Comparison of ENCODE assay signal across 7 mouse cellular contexts in the genomic region with DNA sequence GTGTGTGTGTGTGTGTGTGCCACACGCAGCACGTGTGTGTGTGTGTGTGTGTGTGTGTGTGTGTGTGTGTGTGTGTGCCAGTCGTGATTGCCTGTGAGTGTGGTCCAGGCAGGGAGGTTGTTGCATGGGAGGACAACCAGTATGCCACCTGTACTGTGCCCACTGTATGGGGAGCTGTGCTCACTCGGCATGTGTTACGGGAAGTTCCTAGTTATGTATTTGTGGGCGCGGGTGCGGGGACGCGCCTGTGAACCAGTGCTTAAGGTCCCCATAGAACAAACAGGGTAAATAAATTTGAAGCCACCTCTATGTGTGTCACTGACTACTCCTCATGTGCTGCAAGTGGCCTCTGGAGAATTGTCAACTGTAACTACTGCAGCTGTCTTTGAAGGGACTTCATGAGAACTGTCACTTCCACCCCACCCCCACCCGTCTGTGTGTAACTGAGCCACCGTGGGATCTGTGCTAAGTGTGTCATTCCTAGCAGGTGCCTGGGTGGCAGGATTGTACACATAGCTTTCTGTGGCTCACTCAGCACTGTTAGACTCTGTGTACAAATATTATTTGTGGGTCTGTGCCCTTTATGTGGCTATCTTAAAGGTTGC. TPM values are rescaled to one million over a fixed set of nuclear protein-coding genes. Genes with fewer than 3 reads are reported as not detected.
DNase-seq lines count a peak whose midpoint lies in the region; ATAC-seq lines count a peak whose summit lies in the region.

No protein-coding gene starts in this region.

- H3K4me1 ChIP-seq in megakaryocyte, embryonic 14.5 days: peaks cover 80% of the 10 kb centered on the region
- H3K4me1 ChIP-seq in embryonic facial prominence, embryonic 10.5 days: peaks cover 67% of the 10 kb centered on the region
- peaks cover 25% of the 10 kb centered on the region for H3K4me1 ChIP-seq in hindbrain, embryonic 16.5 days (ENCODE audit: control insufficient read depth, insufficient read depth, low read depth, low read length)
- peaks cover 30% of the 10 kb centered on the region for H3K4me1 ChIP-seq in midbrain, embryonic 15.5 days

- ATAC-seq in megakaryocyte, adult 5-6 weeks (ENCODE audit: poor library complexity, severe bottlenecking): no peak
- no peak for ATAC-seq in hindbrain, embryonic 16.5 days
- no peak for ATAC-seq in midbrain, embryonic 15.5 days (replicated peaks)

- DNase-seq in embryonic facial prominence, embryonic 10.5 days (ENCODE audit: low spot score): peak; percentile 24
- DNase-seq in layer of hippocampus, adult 11-12 months (ENCODE audit: low spot score): no peak
- no peak for DNase-seq in left cerebral cortex, postnatal 25 days (ENCODE audit: low spot score in 2 of 2)

- intact Hi-C loops in left cerebral cortex, postnatal 25 days (cut with DNase I): no loop called here

- whole genome bisulfite sequencing in embryonic facial prominence, embryonic 10.5 days: 53% methylated on average over 10 of the region's 12 CpGs
- WGBS in hindbrain, embryonic 16.5 days: 69% methylated on average over 10 of the region's 12 CpGs
- 67% methylated on average over 9 of the region's 12 CpGs for WGBS in midbrain, embryonic 15.5 days

- H3K4me2 ChIP-seq in hindbrain, embryonic 16.5 days (ENCODE audit: low read length): peak overlapping the region; percentile 43
- H3K4me2 ChIP-seq in midbrain, embryonic 15.5 days: 0 out of 2 replicates have a peak overlapping the region, but pooled peaks have one; percentile 44

- no peaks in the 10 kb centered on the region for H3K9me3 ChIP-seq in megakaryocyte, embryonic 14.5 days
- H3K9me3 ChIP-seq in embryonic facial prominence, embryonic 10.5 days: no peaks in the 10 kb centered on the region
- no peaks in the 10 kb centered on the region for H3K9me3 ChIP-seq in hindbrain, embryonic 16.5 days (ENCODE audit: control insufficient read depth, low read length)
- no peaks in the 10 kb centered on the region for H3K9me3 ChIP-seq in midbrain, embryonic 15.5 days

- H3K36me3 ChIP-seq in megakaryocyte, embryonic 14.5 days (replicated peaks; ENCODE audit: low read length): peaks cover 37% of the 10 kb centered on the region
- peaks cover 30% of the 10 kb centered on the region for H3K36me3 ChIP-seq in embryonic facial prominence, embryonic 10.5 days (replicated peaks)
- peaks cover 2% of the 10 kb centered on the region; the same call in 1 of the 2 replicates for H3K36me3 ChIP-seq in hindbrain, embryonic 16.5 days (ENCODE audit: control insufficient read depth, insufficient read depth, low read length)
- 0 out of 2 replicates have a peak, but pooled peaks cover 4% of the 10 kb centered on the region for H3K36me3 ChIP-seq in midbrain, embryonic 15.5 days (replicated peaks)

- H3K4me3 ChIP-seq in megakaryocyte, embryonic 14.5 days (replicated peaks): peak overlapping the region; percentile 93
- H3K4me3 ChIP-seq in embryonic facial prominence, embryonic 10.5 days: peak overlapping the region; percentile 54
- no peak overlapping the region for H3K4me3 ChIP-seq in hindbrain, embryonic 16.5 days (ENCODE audit: low read length)
- no peak overlapping the region for H3K4me3 ChIP-seq in midbrain, embryonic 15.5 days

- H3K27me3 ChIP-seq in megakaryocyte, embryonic 14.5 days (replicated peaks): no peaks in the 10 kb centered on the region
- peaks cover 9% of the 10 kb centered on the region for H3K27me3 ChIP-seq in embryonic facial prominence, embryonic 10.5 days (replicated peaks; ENCODE audit: low read depth, poor library complexity, severe bottlenecking)
- no peaks in the 10 kb centered on the region for H3K27me3 ChIP-seq in hindbrain, embryonic 16.5 days (replicated peaks; ENCODE audit: control insufficient read depth, insufficient read depth, low read length)
- no peaks in the 10 kb centered on the region for H3K27me3 ChIP-seq in midbrain, embryonic 15.5 days (replicated peaks)

- H3K27ac ChIP-seq in embryonic facial prominence, embryonic 10.5 days (replicated peaks): peak overlapping the region; percentile 95
- no peak overlapping the region for H3K27ac ChIP-seq in hindbrain, embryonic 16.5 days (ENCODE audit: low read depth, low read length)
- 0 out of 2 replicates have a peak overlapping the region, but pooled peaks have one; percentile 23 for H3K27ac ChIP-seq in midbrain, embryonic 15.5 days

- H3K9ac ChIP-seq in hindbrain, embryonic 16.5 days (ENCODE audit: low read depth, low read length): no peak overlapping the region
- no peak overlapping the region for H3K9ac ChIP-seq in midbrain, embryonic 15.5 days

RNA-seq across cellular contexts. Expression of gene Zfp36, which starts 2.4 kb away (rescaled TPM):
- polyA plus RNA-seq in megakaryocyte, embryonic 14.5 days (2012; ENCODE audit: insufficient read depth, low replicate concordance): 159 and 225 TPM in 2 replicates
- total RNA-seq in megakaryocyte, adult 5-6 weeks (2015): 350 and 368 TPM in 2 replicates
- total RNA-seq in megakaryocyte, adult 5-6 weeks (2017): 118 and 143 TPM in 2 replicates
- 5.6 and 5.7 TPM in 2 replicates for polyA plus RNA-seq in embryonic facial prominence, embryonic 10.5 days (2016; fragmentation: Nextera tagmentation; extraction: Ambion mirVana)
- polyA plus RNA-seq in hindbrain, embryonic 16.5 days (2015; fragmentation: Nextera tagmentation; extraction: Ambion mirVana): 3.9 and 4.0 TPM in 2 replicates
- 3.2 and 3.3 TPM in 2 replicates for polyA plus RNA-seq in midbrain, embryonic 15.5 days (2015; fragmentation: Nextera tagmentation; extraction: Ambion mirVana)
- total RNA-seq in left cerebral cortex, postnatal 25 days (2021): 1 to 10 TPM; 2.2 to 2.9 TPM

RNA-seq across cellular contexts. Expression of gene Plekhg2, which starts 10.1 kb away (rescaled TPM):
- polyA plus RNA-seq in megakaryocyte, embryonic 14.5 days (2012; ENCODE audit: insufficient read depth, low replicate concordance): 13.5 and 26.9 TPM in 2 replicates
- 11.5 and 15.2 TPM in 2 replicates for total RNA-seq in megakaryocyte, adult 5-6 weeks (2015)
- 6.1 and 6.3 TPM in 2 replicates for total RNA-seq in megakaryocyte, adult 5-6 weeks (2017)
- 93.4 and 101 TPM in 2 replicates for polyA plus RNA-seq in embryonic facial prominence, embryonic 10.5 days (2016; fragmentation: Nextera tagmentation; extraction: Ambion mirVana)
- polyA plus RNA-seq in hindbrain, embryonic 16.5 days (2015; fragmentation: Nextera tagmentation; extraction: Ambion mirVana): 18.8 and 26.7 TPM in 2 replicates
- 28.8 and 32.5 TPM in 2 replicates for polyA plus RNA-seq in midbrain, embryonic 15.5 days (2015; fragmentation: Nextera tagmentation; extraction: Ambion mirVana)
- 1 to 10 TPM; 5.0 to 6.7 TPM for total RNA-seq in left cerebral cortex, postnatal 25 days (2021)

RNA-seq across cellular contexts. Expression of gene Med29, which starts 10.1 kb away (rescaled TPM):
- polyA plus RNA-seq in megakaryocyte, embryonic 14.5 days (2012; ENCODE audit: insufficient read depth, low replicate concordance): 15.2 and 24.0 TPM in 2 replicates
- 14.7 and 15.4 TPM in 2 replicates for total RNA-seq in megakaryocyte, adult 5-6 weeks (2015)
- total RNA-seq in megakaryocyte, adult 5-6 weeks (2017): 9.0 and 9.4 TPM in 2 replicates
- 61.9 and 62.6 TPM in 2 replicates for polyA plus RNA-seq in embryonic facial prominence, embryonic 10.5 days (2016; fragmentation: Nextera tagmentation; extraction: Ambion mirVana)
- 42.7 and 47.2 TPM in 2 replicates for polyA plus RNA-seq in hindbrain, embryonic 16.5 days (2015; fragmentation: Nextera tagmentation; extraction: Ambion mirVana)
- polyA plus RNA-seq in midbrain, embryonic 15.5 days (2015; fragmentation: Nextera tagmentation; extraction: Ambion mirVana): 46.6 and 47.0 TPM in 2 replicates
- 10 to 100 TPM; 19.0 to 22.2 TPM for total RNA-seq in left cerebral cortex, postnatal 25 days (2021)

RNA-seq across cellular contexts. Expression of gene Paf1, which starts 10.3 kb away (rescaled TPM):
- polyA plus RNA-seq in megakaryocyte, embryonic 14.5 days (2012; ENCODE audit: insufficient read depth, low replicate concordance): 38.6 and 78.0 TPM in 2 replicates
- 42.1 and 46.8 TPM in 2 replicates for total RNA-seq in megakaryocyte, adult 5-6 weeks (2015)
- total RNA-seq in megakaryocyte, adult 5-6 weeks (2017): 129 and 153 TPM in 2 replicates
- 88.3 and 89.0 TPM in 2 replicates for polyA plus RNA-seq in embryonic facial prominence, embryonic 10.5 days (2016; fragmentation: Nextera tagmentation; extraction: Ambion mirVana)
- 89.9 and 102 TPM in 2 replicates for polyA plus RNA-seq in hindbrain, embryonic 16.5 days (2015; fragmentation: Nextera tagmentation; extraction: Ambion mirVana)
- polyA plus RNA-seq in midbrain, embryonic 15.5 days (2015; fragmentation: Nextera tagmentation; extraction: Ambion mirVana): 92.5 and 110 TPM in 2 replicates
- total RNA-seq in left cerebral cortex, postnatal 25 days (2021): 10 to 100 TPM; 62.4 to 64.0 TPM

RNA-seq across cellular contexts. Expression of gene Rps16, which starts 32.0 kb away (rescaled TPM):
- polyA plus RNA-seq in megakaryocyte, embryonic 14.5 days (2012; ENCODE audit: insufficient read depth, low replicate concordance): 495 and 2,789 TPM in 2 replicates
- 2,258 and 2,353 TPM in 2 replicates for total RNA-seq in megakaryocyte, adult 5-6 weeks (2015)
- total RNA-seq in megakaryocyte, adult 5-6 weeks (2017): 250 and 448 TPM in 2 replicates
- 1,023 and 1,043 TPM in 2 replicates for polyA plus RNA-seq in embryonic facial prominence, embryonic 10.5 days (2016; fragmentation: Nextera tagmentation; extraction: Ambion mirVana)
- polyA plus RNA-seq in hindbrain, embryonic 16.5 days (2015; fragmentation: Nextera tagmentation; extraction: Ambion mirVana): 430 and 440 TPM in 2 replicates
- polyA plus RNA-seq in midbrain, embryonic 15.5 days (2015; fragmentation: Nextera tagmentation; extraction: Ambion mirVana): 430 and 438 TPM in 2 replicates
- total RNA-seq in left cerebral cortex, postnatal 25 days (2021): 100 to 1,000 TPM; 438 to 443 TPM

Comparison
In these comparisons a context has a peak if more than half of its experiments do, and no peak if none do; other contexts are left out.
1. H3K4me3 ChIP-seq: peak in megakaryocyte, embryonic 14.5 days (single experiment) and embryonic facial prominence, embryonic 10.5 days (single experiment); none in hindbrain, embryonic 16.5 days (single experiment) and midbrain, embryonic 15.5 days (single experiment).
2. RNA of gene Zfp36, which starts 2.4 kb away (polyA plus RNA-seq): 159 to 225 TPM in megakaryocyte, embryonic 14.5 days; 5.6 to 5.7 TPM in embryonic facial prominence, embryonic 10.5 days, 3.9 to 4.0 TPM in hindbrain, embryonic 16.5 days and 3.2 to 3.3 TPM in midbrain, embryonic 15.5 days; every median in the first group is over 10 times any median in the second.